Comparison of ENCODE assay signal across 8 mouse cellular contexts in genomic region chr3:84189629-84190173, GRCm38 (mm10). TPM values are rescaled to one million over a fixed set of nuclear protein-coding genes. Genes with fewer than 3 reads are reported as not detected.
DNase-seq lines count a peak whose midpoint lies in the region; ATAC-seq and TF ChIP-seq lines count a peak whose summit lies in the region.

No protein-coding gene starts in this region.

- intact Hi-C loops in heart, adult 2 months (cut with DNase I): no loop called here

- no peak overlapping the region for H3K9ac ChIP-seq in heart, adult 2 months (ENCODE audit: low read depth, low read length)
- H3K9ac ChIP-seq in liver, embryonic 14.5 days (replicated peaks): no peak overlapping the region

- no peaks in the 10 kb centered on the region for H3K9me3 ChIP-seq in liver, embryonic 14.5 days (ENCODE audit: control insufficient read depth, low read length)

- DNase-seq in heart, adult 2 months: no peak
- no peak for DNase-seq in heart, adult 8-10 months (ENCODE audit: low spot score)
- peak; percentile 51 for DNase-seq in ZHBTc4 (ENCODE audit: low read depth, low spot score)
- DNase-seq in kidney, adult 2 months: peak; percentile 46
- DNase-seq in liver, embryonic 14.5 days (ENCODE audit: low read depth in 3 of 3, low spot score in 3 of 3): no peak
- no peak for DNase-seq in right cerebral cortex, postnatal 25 days
- DNase-seq in gastrocnemius, postnatal 10 days: no peak
- DNase-seq in cerebellum, adult 9-10 months: no peak

- H3K27me3 ChIP-seq in heart, adult 2 months (ENCODE audit: control insufficient read depth, insufficient read depth, low read length): no peaks in the 10 kb centered on the region
- H3K27me3 ChIP-seq in kidney, adult 2 months (replicated peaks; ENCODE audit: control insufficient read depth, insufficient read depth, low read length): no peaks in the 10 kb centered on the region
- peaks cover 18% of the 10 kb centered on the region for H3K27me3 ChIP-seq in liver, embryonic 14.5 days (ENCODE audit: control insufficient read depth, insufficient read depth, low read length)

- H3K36me3 ChIP-seq in heart, adult 2 months (ENCODE audit: control insufficient read depth, insufficient read depth, low read length): no peaks in the 10 kb centered on the region
- H3K36me3 ChIP-seq in kidney, adult 2 months (ENCODE audit: control insufficient read depth, insufficient read depth, low read length): no peaks in the 10 kb centered on the region
- H3K36me3 ChIP-seq in liver, embryonic 14.5 days (replicated peaks; ENCODE audit: control insufficient read depth, insufficient read depth, low read depth): no peaks in the 10 kb centered on the region

- peak overlapping the region; percentile 57; the same call in 1 of the 2 replicates for H3K4me3 ChIP-seq in heart, adult 2 months
- peak overlapping the region; percentile 26; the same call in 1 of the 2 replicates for H3K4me3 ChIP-seq in kidney, adult 2 months (ENCODE audit: insufficient read depth, low read depth, low read length)
- no peak overlapping the region for H3K4me3 ChIP-seq in liver, embryonic 14.5 days (ENCODE audit: insufficient read depth in 1 of 2, low read depth in 2 of 2, low read length in 2 of 2)

- no peak for TF ChIP-seq EP300 in heart, adult 2 months (IDR thresholded peaks at IDR 0.05; ENCODE audit: insufficient read depth, low read depth, low read length)
- no peak for TF ChIP-seq EP300 in liver, embryonic 14.5 days (IDR thresholded peaks at IDR 0.05; ENCODE audit: low read depth)

- no peaks in the 10 kb centered on the region for H3K79me2 ChIP-seq in heart, adult 2 months (replicated peaks; ENCODE audit: control insufficient read depth, insufficient read depth, low read length)

- no peak for TF ChIP-seq POLR2A in heart, adult 2 months (IDR thresholded peaks at IDR 0.05; ENCODE audit: insufficient read depth, low read depth, low read length)
- no peak for TF ChIP-seq POLR2A in kidney, adult 2 months (IDR thresholded peaks at IDR 0.05; ENCODE audit: low read depth, low read length)

- peaks cover 1% of the 10 kb centered on the region; the same call in 1 of the 2 replicates for H3K4me1 ChIP-seq in heart, adult 2 months (ENCODE audit: control insufficient read depth, insufficient read depth, low read length)
- H3K4me1 ChIP-seq in kidney, adult 2 months (ENCODE audit: control insufficient read depth, insufficient read depth, low read length): no peaks in the 10 kb centered on the region
- H3K4me1 ChIP-seq in liver, embryonic 14.5 days (replicated peaks; ENCODE audit: control insufficient read depth in 2 of 2, insufficient read depth in 2 of 2, low read length in 1 of 2): no peaks in the 10 kb centered on the region; a peak in 1 of 4 replicates

- peak overlapping the region; percentile 13; the same call in 1 of the 2 replicates for H3K4me2 ChIP-seq in liver, embryonic 14.5 days (ENCODE audit: low read depth)

- 40% methylated on average over 10 of the region's 10 CpGs for WGBS in heart, adult 2 months
- WGBS in kidney, adult 2 months: 27% methylated on average over 10 of the region's 10 CpGs
- 15% methylated on average over 10 of the region's 10 CpGs for WGBS in liver, embryonic 14.5 days (ENCODE audit: insufficient replicate concordance)

- TF ChIP-seq CTCF in heart, adult 2 months (IDR thresholded peaks at IDR 0.05): no peak
- TF ChIP-seq CTCF in kidney, adult 2 months (conservative IDR thresholded peaks at IDR 0.05; ENCODE audit: insufficient read depth, insufficient read length, low read depth, low read length): no peak
- no peak for TF ChIP-seq CTCF in liver, embryonic 14.5 days (IDR thresholded peaks at IDR 0.05; ENCODE audit: low read depth)

- no peak overlapping the region for H3K27ac ChIP-seq in heart, adult 2 months
- H3K27ac ChIP-seq in kidney, adult 2 months (ENCODE audit: insufficient read depth, low read depth, low read length): no peak overlapping the region
- H3K27ac ChIP-seq in liver, embryonic 14.5 days: no peak overlapping the region

- ATAC-seq in liver, embryonic 14.5 days (ENCODE audit: insufficient read depth): no peak

RNA-seq across cellular contexts. Expression of gene Gm6525, which starts 15.8 kb away (rescaled TPM):
- total RNA-seq in heart, adult 2 months (2021): not detected
- not detected in 2 replicates for polyA plus RNA-seq in heart, adult 2 months (2012; rRNA removed)
- total RNA-seq in heart, adult 8-10 months (2022): not detected
- not detected in 2 replicates for polyA plus RNA-seq in kidney, adult 2 months (2012; rRNA removed)
- 0.17 TPM in 1 of 2 replicates, not detected in the other for polyA plus RNA-seq in liver, embryonic 14.5 days (2012; rRNA removed)
- 0.37 TPM in 1 of 2 replicates, not detected in the other for polyA plus RNA-seq in liver, embryonic 14.5 days (2014; fragmentation: Nextera tagmentation; extraction: Ambion mirVana)
- under 1 TPM in 1 of 2 experiments, not detected in 1; 0.31 TPM for total RNA-seq in gastrocnemius, postnatal 10 days (2021)

RNA-seq across cellular contexts. Expression of gene Mnd1, which starts 34.1 kb away (rescaled TPM):
- 1 to 10 TPM; 2.0 to 3.0 TPM for total RNA-seq in heart, adult 2 months (2021)
- 0.18 and 0.35 TPM in 2 replicates for polyA plus RNA-seq in heart, adult 2 months (2012; rRNA removed)
- total RNA-seq in heart, adult 8-10 months (2022): 1 to 10 TPM; 1.9 to 3.4 (median 2.3) TPM
- 0.54 and 0.72 TPM in 2 replicates for polyA plus RNA-seq in kidney, adult 2 months (2012; rRNA removed)
- 2.1 and 6.2 TPM in 2 replicates for polyA plus RNA-seq in liver, embryonic 14.5 days (2012; rRNA removed)
- polyA plus RNA-seq in liver, embryonic 14.5 days (2014; fragmentation: Nextera tagmentation; extraction: Ambion mirVana): 6.2 and 8.5 TPM in 2 replicates
- 1 to 10 TPM; 8.1 to 8.5 TPM for total RNA-seq in gastrocnemius, postnatal 10 days (2021)

Comparison
In these comparisons a context has a peak if more than half of its experiments do, and no peak if none do; other contexts are left out.
1. DNase-seq: peak in ZHBTc4 (single experiment) and kidney, adult 2 months (single experiment); none in heart, adult 2 months (0 of 2), heart, adult 8-10 months (single experiment), liver, embryonic 14.5 days (0 of 3), right cerebral cortex, postnatal 25 days (single experiment), gastrocnemius, postnatal 10 days (single experiment) and cerebellum, adult 9-10 months (single experiment).
2. H3K4me3 ChIP-seq: peak in heart, adult 2 months (single experiment) and kidney, adult 2 months (single experiment); none in liver, embryonic 14.5 days (0 of 2).